Mouse (Mus musculus) kidney, adult 2 months (tissue): Measurements from ENCODE around the gene Tnrc6a. TPM values are rescaled to one million over a fixed set of nuclear protein-coding genes. Genes with fewer than 3 reads are reported as not detected.
A peak's percentile ranks its signal among the peaks of the same experiment; 100 is the strongest.

Experiments
- DNase-seq: peaks from one replicate; pipeline ENCODE4 v3.0.0; 2021
- H3K27ac ChIP-seq: fragments of 200-500 bp; 2 replicates; pipeline ENCODE4 v1.5.1; 2012; ENCODE audit warnings: low read depth, low read length, control low read depth, inconsistent platforms; ENCODE audit not compliant: insufficient read depth
- H3K27me3 ChIP-seq: fragments of 200-500 bp; replicated peaks from 2 replicates; pipeline ENCODE4 v1.6.1; 2012; ENCODE audit warnings: mild to moderate bottlenecking, moderate library complexity, low read length, inconsistent platforms; ENCODE audit not compliant: control insufficient read depth, insufficient read depth
- H3K36me3 ChIP-seq: fragments of 200-500 bp; 2 replicates; pipeline ENCODE4 v1.6.1; 2012; ENCODE audit warnings: mild to moderate bottlenecking, moderate library complexity, low read length, inconsistent platforms; ENCODE audit not compliant: control insufficient read depth, insufficient read depth
- H3K4me1 ChIP-seq: fragments of 200-500 bp; 2 replicates; pipeline ENCODE4 v1.6.1; 2011; ENCODE audit warnings: low read length; ENCODE audit not compliant: control insufficient read depth, insufficient read depth
- H3K4me3 ChIP-seq: fragments of 200-500 bp; 2 replicates; pipeline ENCODE4 v1.5.1; 2011; ENCODE audit warnings: mild to moderate bottlenecking, low read depth, low read length, control low read depth; ENCODE audit not compliant: insufficient read depth
- CTCF ChIP-seq: fragments of 200-500 bp; conservative IDR thresholded peaks from 2 replicates; pipeline ENCODE4 v1.5.1; 2011; ENCODE audit warnings: low read depth, mild to moderate bottlenecking, control low read depth, low read length, moderate library complexity, mixed read lengths; ENCODE audit not compliant: insufficient read depth, insufficient read length
- POLR2A ChIP-seq: fragments of 200-500 bp; IDR thresholded peaks from one replicate; pipeline ENCODE4 v1.6.1; 2011; ENCODE audit warnings: low read depth, low read length, control low read depth
- WGBS: fragments of 180-500 bp; shearing (Covaris S2); methylation state at CpG from one replicate; pipeline ENCODE4 v1.1.7; 2018; 5-methylcytosine and 5-hydroxymethylcytosine counted together
- polyA plus RNA-seq: library from polyadenylated mRNA; depleted of rRNA; stranded (reverse); fragments of >200 nt; gene quantifications from 2 replicates; pipeline ENCODE4 v1.2.3, GENCODE M21; 2012; rRNA removed

The Tnrc6a gene
- 28.9 and 33.4 TPM in 2 replicates for polyA plus RNA-seq

GRCm38 (mm10) chr7:123123665-123124298 lies at the start of gene Tnrc6a:
Tnrc6a (plus strand) TSS chr7:123123885.
- peak within 1 kb of the TSS; percentile 100 for H3K4me3 ChIP-seq
- under 1% methylated on average over 51 of the region's 55 CpGs for WGBS
- TF ChIP-seq CTCF (no peak), POLR2A (peak; percentile 9)
- H3K27me3 ChIP-seq = no peaks in the 10 kb centered on the region
- DNase-seq = peak; percentile 96
- H3K36me3 ChIP-seq = no peaks in the 10 kb centered on the region; the same call in 1 of the 2 replicates
- peaks cover 5% of the 10 kb centered on the region for H3K4me1 ChIP-seq
- H3K27ac ChIP-seq = peak within 1 kb of the TSS; percentile 100

GRCm38 (mm10) chr7:123082236-123082635 lies 41.4 kb upstream of the Tnrc6a start:
- H3K36me3 ChIP-seq = no peaks in the 10 kb centered on the region
- TF ChIP-seq CTCF (no peak), POLR2A (no peak)
- DNase-seq = no peak
- no peak overlapping the region for H3K27ac ChIP-seq
- H3K27me3 ChIP-seq = no peaks in the 10 kb centered on the region
- WGBS = 78% methylated on average over 4 of the region's 4 CpGs
- no peak overlapping the region for H3K4me3 ChIP-seq
- H3K4me1 ChIP-seq = peaks cover 5% of the 10 kb centered on the region; the same call in 1 of the 2 replicates

GRCm38 (mm10) chr7:123083441-123084123 lies 40.1 kb upstream of the Tnrc6a start:
- Histone ChIP-seq H3K27me3 (no peaks in the 10 kb centered on the region), H3K4me1 (peaks cover 5% of the 10 kb centered on the region; the same call in 1 of the 2 replicates), H3K36me3 (no peaks in the 10 kb centered on the region), H3K4me3 (no peak overlapping the region), H3K27ac (no peak overlapping the region)
- no peak for DNase-seq
- WGBS = 25% methylated on average over 12 of the region's 12 CpGs
- TF ChIP-seq POLR2A (no peak), CTCF (no peak)

GRCm38 (mm10) chr7:123084180-123084691 lies 39.4 kb upstream of the Tnrc6a start:
- Histone ChIP-seq H3K4me1 (peaks cover 5% of the 10 kb centered on the region; the same call in 1 of the 2 replicates), H3K36me3 (no peaks in the 10 kb centered on the region), H3K27ac (peak overlapping the region; percentile 86), H3K27me3 (no peaks in the 10 kb centered on the region), H3K4me3 (no peak overlapping the region)
- peak; percentile 81 for DNase-seq
- no peak for TF ChIP-seq CTCF
- no peak for TF ChIP-seq POLR2A
- WGBS = 1% methylated on average over 7 of the region's 7 CpGs

GRCm38 (mm10) chr7:123084708-123085107 lies 39.0 kb upstream of the Tnrc6a start:
- Histone ChIP-seq H3K4me3 (no peak overlapping the region), H3K4me1 (peaks cover 5% of the 10 kb centered on the region; the same call in 1 of the 2 replicates), H3K27me3 (no peaks in the 10 kb centered on the region), H3K27ac (peak overlapping the region; percentile 86), H3K36me3 (no peaks in the 10 kb centered on the region)
- TF ChIP-seq POLR2A (no peak), CTCF (no peak)
- peak; percentile 47 for DNase-seq
- WGBS = 14% methylated on average over 13 of the region's 13 CpGs

GRCm38 (mm10) chr7:123088920-123089319 lies 34.8 kb upstream of the Tnrc6a start:
- Histone ChIP-seq H3K27me3 (no peaks in the 10 kb centered on the region), H3K4me1 (peaks cover 5% of the 10 kb centered on the region; the same call in 1 of the 2 replicates), H3K27ac (no peak overlapping the region), H3K36me3 (no peaks in the 10 kb centered on the region), H3K4me3 (no peak overlapping the region)
- TF ChIP-seq POLR2A (no peak), CTCF (no peak)
- 92% methylated on average over 4 of the region's 4 CpGs for WGBS
- no peak for DNase-seq
